Mouse (Mus musculus) monocyte, adult 2 months (primary cell): ENCODE data around the gene Chaf1b.

Experiments
- DNase-seq, 2 experiments: peaks; one replicate each; pipeline ENCODE4 v3.0.0; 2022; ENCODE audit warnings: low spot score in 2 of 2, low read depth in 1 of 2

The Chaf1b gene

GRCm38 (mm10) chr16:93912808-93913207 is 29.1 kb downstream of the Chaf1b start:
- no peak for DNase-seq

GRCm38 (mm10) chr16:93913881-93914576 is 30.3 kb downstream of the Chaf1b start:
- DNase-seq: peak; percentile 66

GRCm38 (mm10) chr16:93915338-93915849 is 31.7 kb downstream of the Chaf1b start:
- peak in 1 of 2 experiments; percentile 22 for DNase-seq

DNA sequence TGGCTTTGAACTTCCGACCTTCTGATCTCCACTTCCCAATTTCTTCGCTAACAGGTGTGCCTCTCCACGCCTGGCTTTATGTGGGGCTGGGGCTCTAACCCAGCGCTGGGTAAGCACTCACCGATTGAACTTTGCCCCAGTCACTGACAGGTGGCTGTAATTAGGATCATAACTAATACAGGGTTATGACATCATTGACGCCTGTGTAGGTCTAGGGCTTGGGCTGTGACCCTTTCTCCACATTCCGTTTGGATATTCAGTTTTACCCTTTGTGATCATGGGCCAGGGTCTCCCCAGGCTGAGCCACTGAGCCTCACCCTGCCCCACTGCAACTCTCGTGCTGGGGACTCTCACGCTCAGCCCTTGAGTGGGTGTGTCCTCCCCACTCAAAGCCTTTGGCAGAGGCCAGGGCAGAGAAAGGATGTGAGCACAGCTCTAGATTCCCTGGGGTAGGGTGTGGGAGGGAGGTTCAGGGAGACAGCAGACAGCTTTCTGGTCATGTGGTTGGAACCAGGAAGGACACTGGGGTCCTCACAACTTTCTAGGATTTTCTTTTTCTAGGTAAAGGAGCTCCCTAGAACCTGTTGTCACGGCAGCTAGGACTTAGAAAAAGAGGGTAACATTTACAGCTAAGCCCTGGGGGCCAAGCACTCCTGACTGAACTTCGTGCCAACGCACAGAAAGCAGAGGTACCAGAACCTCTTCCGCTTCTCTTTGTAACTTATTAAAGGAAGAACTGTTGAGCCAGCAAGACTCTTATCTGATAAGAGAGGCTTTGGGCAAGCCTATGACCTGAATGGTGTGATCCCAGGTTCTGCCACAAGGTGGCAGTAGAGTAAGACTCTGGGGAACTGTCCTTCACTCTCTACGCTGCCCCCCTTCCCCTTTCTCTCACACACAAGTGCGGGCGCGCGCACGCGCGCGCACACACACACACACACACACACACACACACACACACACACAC is 34.3 kb downstream of the Chaf1b start:
- peak; percentile 45 to 69 for DNase-seq

DNA sequence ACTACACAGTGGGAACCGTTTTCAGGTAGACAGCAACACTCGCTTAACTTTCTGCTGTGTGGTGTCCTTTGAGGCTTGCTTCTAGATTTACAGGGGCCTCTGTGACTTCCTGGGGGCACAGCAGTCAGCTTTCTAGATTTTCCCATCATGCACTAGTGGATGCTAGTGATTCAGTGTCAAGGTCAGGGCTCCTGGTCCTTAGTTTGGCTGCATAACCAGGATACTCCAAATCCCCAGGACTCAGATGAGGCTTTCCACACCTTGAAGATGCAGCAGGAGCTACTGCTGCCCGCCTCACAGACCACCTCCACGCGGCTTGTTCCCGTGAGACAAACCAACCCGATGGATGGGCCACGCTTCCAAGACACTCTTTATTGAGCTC is 35.0 kb downstream of the Chaf1b start:
- DNase-seq: no peak

DNA sequence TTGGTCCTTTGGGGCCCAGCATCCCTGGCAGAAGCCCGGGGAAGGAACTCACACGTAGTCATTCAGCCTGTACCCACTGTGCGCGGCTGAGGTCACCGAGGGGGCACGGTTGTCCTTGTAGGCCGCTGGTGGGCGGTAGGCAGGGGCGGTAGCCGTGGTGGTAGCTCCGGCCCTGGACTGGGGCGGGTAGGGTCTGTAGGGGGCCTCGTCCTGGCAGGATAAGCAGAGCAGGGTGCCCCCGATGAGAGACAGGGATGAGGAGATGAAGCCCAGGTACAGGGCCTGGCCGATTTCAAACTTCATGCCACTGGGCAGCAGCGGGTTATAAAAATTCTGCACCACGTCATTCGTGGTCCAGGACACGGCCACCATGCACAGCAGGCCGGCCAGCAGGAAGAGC is 35.5 kb downstream of the Chaf1b start:
- DNase-seq: no peak

GRCm38 (mm10) chr16:93920673-93921072 is 37.0 kb downstream of the Chaf1b start:
- no peak for DNase-seq

- DNase-seq: no peak
Observed at GRCm38 (mm10) chr16:93922835-93923389, 39.2 kb downstream of the Chaf1b start.

- no peak for DNase-seq
Observed at GRCm38 (mm10) chr16:93923788-93924187, 40.1 kb downstream of the Chaf1b start.

DNA sequence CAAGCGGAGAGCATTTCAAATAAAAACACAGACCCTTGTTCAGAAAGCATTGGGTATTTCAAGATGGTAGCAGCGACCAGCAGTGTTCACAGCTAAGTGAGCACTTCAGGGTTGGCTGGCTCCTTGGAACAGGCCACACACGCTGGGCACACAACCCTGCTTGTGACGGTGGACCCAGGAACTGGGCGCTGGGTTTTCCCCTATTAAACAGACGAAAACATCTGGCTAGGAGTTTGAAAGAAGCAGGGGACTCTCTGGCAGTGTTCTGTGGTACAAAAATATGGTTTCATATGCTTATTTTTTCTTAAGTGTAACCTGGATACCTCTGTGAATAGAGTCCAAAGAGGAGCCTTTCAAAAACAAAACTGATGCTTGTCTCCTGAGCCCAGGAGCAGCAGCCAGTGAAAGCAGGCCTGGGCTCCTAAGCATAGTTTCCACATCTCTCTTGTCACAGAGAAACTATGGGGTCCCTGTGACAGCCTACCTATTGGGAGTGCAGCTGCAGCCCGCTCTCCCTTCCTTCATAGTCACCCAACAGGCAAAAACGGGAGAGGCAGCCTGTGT is 42.1 kb downstream of the Chaf1b start:
- no peak for DNase-seq

- DNase-seq: no peak
Observed at GRCm38 (mm10) chr16:93929370-93930032, 45.8 kb downstream of the Chaf1b start.

GRCm38 (mm10) chr16:93932185-93933168 is 48.8 kb downstream of the Chaf1b start:
- no peak for DNase-seq

GRCm38 (mm10) chr16:93934588-93934987 is 50.9 kb downstream of the Chaf1b start:
- no peak for DNase-seq

- DNase-seq: no peak
Observed at GRCm38 (mm10) chr16:93935009-93935408, 51.3 kb downstream of the Chaf1b start.

DNA sequence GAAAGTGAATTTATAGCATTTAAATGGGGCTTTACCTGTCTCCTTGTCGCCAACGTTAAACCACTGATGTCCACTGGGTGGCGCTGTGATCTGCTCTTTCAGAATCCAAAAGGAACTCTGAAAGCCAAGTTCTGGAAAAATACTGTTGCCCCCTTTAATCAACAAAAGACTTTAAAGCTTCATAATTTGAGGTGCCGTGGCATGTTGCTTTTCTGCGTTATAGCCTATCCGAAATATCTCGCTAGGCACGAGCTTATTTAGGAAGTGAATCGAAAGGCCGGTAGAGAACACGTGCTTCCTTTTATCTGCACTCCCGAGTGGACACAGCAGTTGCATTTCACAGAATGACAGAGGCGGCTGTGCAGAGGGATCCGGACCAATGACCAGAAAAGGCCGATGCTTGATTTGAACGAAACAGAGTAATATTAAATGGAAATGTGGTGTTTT is 54.7 kb downstream of the Chaf1b start:
- peak in 1 of 2 experiments; percentile 5 for DNase-seq

GRCm38 (mm10) chr16:93939961-93940360 is 56.3 kb downstream of the Chaf1b start:
- no peak for DNase-seq

- no peak for DNase-seq
Observed at GRCm38 (mm10) chr16:93941781-93942567, 58.3 kb downstream of the Chaf1b start.

DNA sequence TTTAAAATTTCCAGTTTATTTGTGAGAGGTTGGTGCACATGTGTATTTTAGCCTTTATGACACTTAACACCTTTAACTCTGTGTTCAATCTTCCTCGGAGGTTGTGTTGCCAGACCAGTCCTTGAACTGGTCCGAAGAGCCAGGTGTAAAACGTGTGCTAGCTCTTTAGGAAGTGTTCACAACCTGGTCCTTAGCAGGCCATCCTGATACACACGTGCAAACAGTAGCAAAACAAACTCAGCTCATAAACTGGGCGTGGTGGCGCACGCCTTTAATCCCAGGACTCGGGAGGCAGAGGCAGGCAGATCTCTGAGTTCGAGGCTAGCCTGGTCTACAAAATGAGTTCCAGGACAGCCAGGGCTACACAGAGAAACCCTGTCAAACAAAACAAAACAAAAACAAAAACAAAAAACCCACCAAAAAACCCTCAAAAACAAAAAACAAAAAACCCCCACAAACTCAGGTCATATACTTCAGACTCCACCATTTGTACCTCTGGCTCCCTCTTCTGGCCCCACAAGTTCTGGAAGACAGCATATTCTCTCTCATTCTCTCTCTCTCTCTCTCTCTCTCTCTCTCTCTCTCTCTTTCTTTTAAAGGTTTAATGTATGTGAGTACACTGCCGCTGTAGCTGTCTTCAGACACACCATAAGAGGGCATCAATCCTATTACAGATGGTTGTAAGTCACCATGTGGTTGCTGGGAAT is 59.2 kb downstream of the Chaf1b start:
- DNase-seq: no peak
